Mouse (Mus musculus) lung, postnatal 0 days (tissue): ENCODE measurements at regions not wholly inside any gene's neighbourhood (a gene's known extent, or its start where the extent isn't known, plus 50 kb on each side); places are given as distances from the start of the nearest gene placed in this dataset.

Experiments used
- CTCF ChIP-seq: IDR thresholded peaks from 2 replicates; pipeline ENCODE4 v1.5.1; 2016; ENCODE audit warnings: antibody characterized with exemption, mild to moderate bottlenecking
- EP300 ChIP-seq: IDR thresholded peaks from 2 replicates; pipeline ENCODE4 v1.6.1; 2016; ENCODE audit warnings: antibody characterized with exemption, mild to moderate bottlenecking, control low read depth

GRCm38 (mm10) chr10:3652522-3652921 is 87.6 kb upstream of the Plekhg1 start:
- TF ChIP-seq CTCF = no peak
- TF ChIP-seq EP300 = no peak
